Mouse (Mus musculus) neural tube, embryonic 14.5 days (tissue): ENCODE measurements at regions not wholly inside any gene's neighbourhood (a gene's known extent, or its start where the extent isn't known, plus 50 kb on each side); places are given as distances from the start of the nearest gene placed in this dataset.

Experiments
- ATAC-seq: fragments of 200-750 bp; cut with Nextera tagmentation; 2 replicates; pipeline ENCODE4 v1.8.0; 2017; ENCODE audit warnings: low read depth, mild to moderate bottlenecking, moderate TSS enrichment, moderate library complexity
- H3K27ac ChIP-seq: fragments of 300-500 bp; sonication (generic); 2 replicates; pipeline ENCODE4 v1.5.1; 2014; ENCODE audit warnings: low read depth, mild to moderate bottlenecking, control low read depth, low read length, moderate library complexity, mixed read lengths
- H3K27me3 ChIP-seq: fragments of 300-500 bp; sonication (generic); 2 replicates; pipeline ENCODE4 v1.6.1; 2014; ENCODE audit warnings: low read length; ENCODE audit not compliant: control insufficient read depth, insufficient read depth
- H3K36me3 ChIP-seq: fragments of 300-500 bp; sonication (generic); 2 replicates; pipeline ENCODE4 v1.6.1; 2014; ENCODE audit warnings: low read length, mixed read lengths; ENCODE audit not compliant: control insufficient read depth, insufficient read depth
- H3K4me1 ChIP-seq: fragments of 300-500 bp; sonication (generic); 2 replicates; pipeline ENCODE4 v1.6.1; 2014; ENCODE audit warnings: low read length; ENCODE audit not compliant: control insufficient read depth, insufficient read depth
- H3K4me2 ChIP-seq: fragments of 300-500 bp; sonication (generic); 2 replicates; pipeline ENCODE4 v1.6.1; 2014; ENCODE audit warnings: mild to moderate bottlenecking, low read depth, low read length, control low read depth
- H3K4me3 ChIP-seq: fragments of 300-500 bp; sonication (generic); 2 replicates; pipeline ENCODE4 v1.5.1; 2014; ENCODE audit warnings: low read depth, low read length, control low read depth, mixed read lengths
- H3K9ac ChIP-seq: fragments of 300-500 bp; sonication (generic); replicated peaks from 2 replicates; pipeline ENCODE4 v1.6.1; 2014; ENCODE audit warnings: low read depth, mild to moderate bottlenecking, control low read depth, low read length, mixed read lengths
- H3K9me3 ChIP-seq: fragments of 300-500 bp; sonication (generic); 2 replicates; pipeline ENCODE4 v1.6.1; 2016; ENCODE audit warnings: low read length; ENCODE audit not compliant: control insufficient read depth
- WGBS: fragments of 180-500 bp; shearing (Covaris S2); extraction: QIAGEN DNeasy Blood & Tissue Kit; methylation state at CpG from one replicate; pipeline ENCODE4 v1.1.7; 2014; 5-methylcytosine and 5-hydroxymethylcytosine counted together

DNA sequence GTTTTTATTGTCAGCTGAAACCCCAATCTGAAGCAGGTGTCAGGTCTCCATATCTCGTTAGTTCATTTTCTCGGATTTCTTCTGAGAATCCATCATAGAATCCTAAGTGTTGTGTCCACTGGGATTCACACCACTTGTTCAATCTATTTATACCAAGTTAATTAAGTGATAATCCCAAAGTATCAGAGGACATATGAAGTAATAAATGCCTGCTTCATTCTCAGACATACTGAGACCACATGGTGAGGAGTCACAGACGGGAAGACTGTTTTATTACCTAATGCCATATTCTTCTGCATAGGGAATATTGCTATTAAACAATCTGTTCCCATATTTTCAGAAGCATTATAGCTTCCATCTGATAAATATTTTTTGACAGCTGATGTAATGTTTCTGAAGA, 863.5 kb downstream of the Pdha2 start:
- Histone ChIP-seq H3K9me3 (no peaks in the 10 kb centered on the region), H3K27me3 (no peaks in the 10 kb centered on the region), H3K4me3 (no peak overlapping the region), H3K4me2 (no peak overlapping the region), H3K36me3 (no peaks in the 10 kb centered on the region), H3K9ac (no peak overlapping the region), H3K27ac (no peak overlapping the region), H3K4me1 (no peaks in the 10 kb centered on the region)
- peak; percentile 9; the same call in 1 of the 2 replicates for ATAC-seq
- WGBS, result 37% methylated on average over 3 of the region's 3 CpGs

DNA sequence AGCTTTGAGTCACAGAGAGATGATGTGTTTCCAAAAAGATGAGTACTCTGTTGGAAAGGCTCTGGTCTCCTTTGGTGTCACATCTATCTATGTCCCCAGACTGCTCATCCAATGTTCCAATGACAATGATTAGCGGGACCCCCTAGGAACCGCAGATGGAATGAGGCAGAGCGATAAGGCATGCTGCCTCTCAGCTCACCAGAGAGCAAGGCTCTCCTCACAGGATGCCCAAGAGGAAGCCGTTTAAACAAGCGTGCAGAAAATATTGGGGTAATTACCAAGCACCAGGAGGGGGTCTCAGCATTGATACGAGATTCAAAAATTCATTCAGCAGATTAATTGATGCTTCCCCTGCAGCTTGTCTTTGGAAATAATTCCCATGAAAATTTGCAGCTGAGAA, 871.5 kb downstream of the Pdha2 start:
- no peak for ATAC-seq
- Histone ChIP-seq H3K36me3 (no peaks in the 10 kb centered on the region), H3K27me3 (no peaks in the 10 kb centered on the region), H3K4me2 (no peak overlapping the region), H3K4me3 (no peak overlapping the region), H3K9ac (no peak overlapping the region), H3K27ac (no peak overlapping the region), H3K9me3 (no peaks in the 10 kb centered on the region), H3K4me1 (no peaks in the 10 kb centered on the region)
- 42% methylated on average over 6 of the region's 6 CpGs for WGBS

DNA sequence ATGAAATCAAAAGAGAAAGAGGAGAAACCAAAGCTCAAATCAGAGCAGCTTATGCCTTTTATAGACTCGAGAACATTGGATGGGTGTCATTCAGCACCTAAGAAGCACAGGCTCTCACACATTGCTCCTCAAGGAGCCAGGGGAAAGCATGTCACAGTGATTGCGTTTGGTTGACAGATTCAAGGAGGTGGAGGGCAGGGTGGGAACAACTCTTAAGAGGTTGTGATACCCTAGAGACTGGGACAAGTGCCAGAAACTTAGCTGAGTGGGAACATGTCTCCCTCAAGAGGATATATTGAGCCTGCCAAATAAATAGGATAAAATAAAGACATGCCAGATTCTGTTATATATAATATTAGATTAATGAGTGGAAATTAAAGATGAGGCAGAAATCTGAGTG, 898.4 kb downstream of the Pdha2 start:
- no peak overlapping the region for H3K4me2 ChIP-seq
- 50% methylated on average over 2 of the region's 2 CpGs for WGBS

DNA sequence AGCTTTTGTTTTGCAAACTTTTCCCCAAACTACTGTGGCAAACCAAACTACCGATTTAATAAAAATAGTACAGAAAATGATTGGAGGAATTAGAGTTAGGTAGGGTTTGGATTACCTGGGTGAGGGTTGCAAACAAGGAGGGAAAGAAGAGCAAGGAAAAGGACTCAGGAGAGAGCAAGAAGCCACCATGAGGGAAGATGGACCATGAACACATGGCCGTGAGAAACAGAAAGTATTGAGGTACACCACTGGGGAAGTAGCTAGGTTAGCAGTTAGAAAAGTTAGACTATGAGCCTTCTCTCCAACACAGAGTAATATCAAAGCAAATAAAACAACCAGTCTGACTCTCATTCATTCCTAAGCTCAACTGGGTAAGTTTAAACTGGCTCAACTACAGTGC, 912.8 kb downstream of the Pdha2 start:
- Histone ChIP-seq H3K9me3 (no peaks in the 10 kb centered on the region), H3K9ac (no peak overlapping the region), H3K27ac (no peak overlapping the region), H3K4me2 (no peak overlapping the region), H3K4me1 (no peaks in the 10 kb centered on the region), H3K36me3 (no peaks in the 10 kb centered on the region), H3K4me3 (no peak overlapping the region), H3K27me3 (no peaks in the 10 kb centered on the region)
- ATAC-seq, result no peak
- 91% methylated on average over 2 of the region's 2 CpGs for WGBS

More for the DNA sequence above, 898.4 kb downstream of the Pdha2 start:
- no peaks in the 10 kb centered on the region for H3K36me3 ChIP-seq
- H3K4me1 ChIP-seq, result no peaks in the 10 kb centered on the region
- no peak overlapping the region for H3K4me3 ChIP-seq
- H3K9me3 ChIP-seq, result no peaks in the 10 kb centered on the region
- no peak overlapping the region for H3K9ac ChIP-seq
- H3K27ac ChIP-seq, result no peak overlapping the region
- no peak for ATAC-seq
- H3K27me3 ChIP-seq, result no peaks in the 10 kb centered on the region
